Comparison of ENCODE assay signal across 27 mouse cellular contexts in the genomic region with DNA sequence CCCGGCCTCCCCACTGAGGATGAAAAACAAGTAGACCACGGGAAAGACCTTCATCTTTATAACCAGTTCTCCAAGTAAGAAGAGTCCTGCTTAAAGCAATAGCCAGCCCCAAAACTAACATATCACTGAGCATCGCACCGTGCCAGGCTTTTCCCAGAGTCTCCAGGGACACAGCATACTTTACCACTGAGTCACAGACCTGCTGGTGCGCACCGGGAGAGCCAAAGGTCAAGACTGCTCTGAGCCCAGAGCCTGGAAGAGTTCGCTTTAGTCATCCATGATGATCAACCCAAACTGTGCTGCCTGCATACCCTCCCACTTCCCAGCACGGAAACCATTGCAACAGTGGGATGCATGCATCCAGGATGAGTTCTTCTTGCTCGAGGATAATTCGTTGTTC. TPM values are rescaled to one million over a fixed set of nuclear protein-coding genes. Genes with fewer than 3 reads are reported as not detected.
DNase-seq lines count a peak whose midpoint lies in the region; ATAC-seq and TF ChIP-seq lines count a peak whose summit lies in the region.
"Had no signal": no experiment of that assay in that cellular context is flagged by ENCODE, and none has a peak within 500 bp of the region (broad histone marks: within the 10 kb centered on the region; RNA-seq: fewer than 3 reads in every experiment).

No protein-coding gene starts in this region.

- H3K9ac ChIP-seq in midbrain, embryonic 13.5 days (replicated peaks) = no peak overlapping the region
- H3K9ac ChIP-seq: embryonic facial prominence, embryonic 13.5 days; forebrain, embryonic 12.5 days; heart, embryonic 15.5 days; hindbrain, embryonic 14.5 days had no signal

- peak overlapping the region; percentile 44; the same call in 1 of the 2 replicates for H3K27ac ChIP-seq in left cerebral cortex, adult 2 months
- no peak overlapping the region for H3K27ac ChIP-seq in limb, embryonic 10.5 days
- H3K27ac ChIP-seq in midbrain, embryonic 13.5 days = no peak overlapping the region
- H3K27ac ChIP-seq: embryonic facial prominence, embryonic 13.5 days; forebrain, embryonic 12.5 days; heart, embryonic 15.5 days; hindbrain, embryonic 14.5 days had no signal

- no peaks in the 10 kb centered on the region for H3K4me1 ChIP-seq in limb, embryonic 10.5 days
- H3K4me1 ChIP-seq in midbrain, embryonic 13.5 days (replicated peaks) = no peaks in the 10 kb centered on the region
- H3K4me1 ChIP-seq: forebrain, embryonic 12.5 days; heart, embryonic 15.5 days had no signal

- intact Hi-C loops in left cerebral cortex, adult 2 months (cut with DNase I) = no loop called here

- no peak for ATAC-seq in midbrain, embryonic 13.5 days
- ATAC-seq: forebrain, embryonic 16.5 days; intestine, embryonic 16.5 days had no signal

- no peaks in the 10 kb centered on the region for H3K9me3 ChIP-seq in limb, embryonic 10.5 days (replicated peaks)
- no peaks in the 10 kb centered on the region for H3K9me3 ChIP-seq in midbrain, embryonic 13.5 days
- H3K9me3 ChIP-seq: embryonic facial prominence, embryonic 13.5 days; forebrain, embryonic 12.5 days; heart, embryonic 15.5 days had no signal

- H3K27me3 ChIP-seq in limb, embryonic 10.5 days (ENCODE audit: low read depth, poor library complexity, severe bottlenecking) = no peaks in the 10 kb centered on the region
- no peaks in the 10 kb centered on the region for H3K27me3 ChIP-seq in midbrain, embryonic 13.5 days
- H3K27me3 ChIP-seq: embryonic facial prominence, embryonic 13.5 days; forebrain, embryonic 12.5 days; heart, embryonic 15.5 days had no signal

- TF ChIP-seq CTCF in left cerebral cortex, adult 2 months (IDR thresholded peaks at IDR 0.05) = no peak

- H3K4me3 ChIP-seq in left cerebral cortex, adult 2 months = no peak overlapping the region
- H3K4me3 ChIP-seq in limb, embryonic 10.5 days = no peak overlapping the region
- no peak overlapping the region for H3K4me3 ChIP-seq in midbrain, embryonic 13.5 days (replicated peaks)
- H3K4me3 ChIP-seq: embryonic facial prominence, embryonic 13.5 days; forebrain, embryonic 12.5 days; heart, embryonic 15.5 days had no signal

- DNase-seq in heart, adult 11 months = peak; percentile 62
- no peak for DNase-seq in heart, adult 8-10 months (ENCODE audit: low spot score)
- no peak for DNase-seq in left cerebral cortex, adult 2 months (ENCODE audit: extremely low spot score in 1 of 2, low spot score in 2 of 2)
- no peak for DNase-seq in left cerebral cortex, adult 8-10 months (ENCODE audit: low spot score in 2 of 2)
- peak; percentile 36 for DNase-seq in NIH3T3 (ENCODE audit: low read depth)
- peak; percentile 24 for DNase-seq in limb, embryonic 10.5 days (ENCODE audit: low spot score)
- no peak for DNase-seq in gastrocnemius, adult 18-20 months (ENCODE audit: low spot score)
- DNase-seq: cerebellum, adult 11-12 months; cerebellum, adult 9-10 months; cerebellum, postnatal 25 days; gastrocnemius, postnatal 36 days; heart, adult 18-20 months; heart, postnatal 14 days had no signal

- no peaks in the 10 kb centered on the region for H3K36me3 ChIP-seq in limb, embryonic 10.5 days
- H3K36me3 ChIP-seq in midbrain, embryonic 13.5 days = no peaks in the 10 kb centered on the region
- H3K36me3 ChIP-seq: embryonic facial prominence, embryonic 13.5 days; forebrain, embryonic 12.5 days; heart, embryonic 15.5 days had no signal

- no peak overlapping the region for H3K4me2 ChIP-seq in midbrain, embryonic 13.5 days (replicated peaks)
- H3K4me2 ChIP-seq: embryonic facial prominence, embryonic 13.5 days; forebrain, embryonic 12.5 days; heart, embryonic 11.5 days; heart, embryonic 15.5 days; hindbrain, embryonic 14.5 days had no signal

- 86% methylated on average over 10 of the region's 10 CpGs for WGBS in limb, embryonic 10.5 days
- 88% methylated on average over 10 of the region's 10 CpGs for WGBS in midbrain, embryonic 13.5 days

RNA-seq across cellular contexts. Expression of a gene that starts 12.3 kb away (rescaled TPM):
- 1 to 10 TPM; 2.5 to 3.1 (median 2.8) TPM for total RNA-seq in heart, adult 8-10 months (2022)
- total RNA-seq in left cerebral cortex, adult 2 months (2021) = 10 to 100 TPM; 19.7 to 25.6 TPM
- 10 to 100 TPM; 15.4 to 22.2 (median 18.9) TPM for total RNA-seq in left cerebral cortex, adult 8-10 months (2022)
- 3.8 and 6.3 TPM in 2 replicates for polyA plus RNA-seq in limb, embryonic 10.5 days (2016; fragmentation: Nextera tagmentation; extraction: Ambion mirVana)
- 8.3 and 8.6 TPM in 2 replicates for polyA plus RNA-seq in midbrain, embryonic 13.5 days (2015; fragmentation: Nextera tagmentation; extraction: Ambion mirVana)
- 100 to 1,000 TPM; 205 to 307 TPM for total RNA-seq in gastrocnemius, adult 18-20 months (2021)
- total RNA-seq: MEL had no signal

RNA-seq across cellular contexts. Expression of a gene that starts 37.6 kb away (rescaled TPM):
- total RNA-seq in heart, adult 8-10 months (2022) = not detected
- total RNA-seq in left cerebral cortex, adult 2 months (2021) = not detected
- not detected for total RNA-seq in left cerebral cortex, adult 8-10 months (2022)
- not detected in 2 replicates for polyA plus RNA-seq in limb, embryonic 10.5 days (2016; fragmentation: Nextera tagmentation; extraction: Ambion mirVana)
- polyA plus RNA-seq in midbrain, embryonic 13.5 days (2015; fragmentation: Nextera tagmentation; extraction: Ambion mirVana) = not detected in 2 replicates
- not detected for total RNA-seq in gastrocnemius, adult 18-20 months (2021)
- total RNA-seq: adrenal gland, adult 18-20 months; gastrocnemius, adult 8-10 months; gastrocnemius, postnatal 36 days; heart, adult 18-20 months; heart, postnatal 14 days; hematopoietic stem cell, adult 5-6 weeks; MEL had no signal
- polyA plus RNA-seq: C2C12; cortical plate, adult 2 months; embryonic facial prominence, embryonic 13.5 days; forebrain, embryonic 12.5 days; forebrain, embryonic 16.5 days; heart, embryonic 11.5 days; heart, embryonic 15.5 days; hindbrain, embryonic 14.5 days; intestine, embryonic 16.5 days had no signal

Comparison
In these comparisons a context has a peak if more than half of its experiments do, and no peak if none do; other contexts are left out.
1. DNase-seq: peak in heart, adult 11 months (single experiment), NIH3T3 (single experiment) and limb, embryonic 10.5 days (single experiment); none in heart, adult 8-10 months (single experiment), left cerebral cortex, adult 2 months (0 of 2), left cerebral cortex, adult 8-10 months (0 of 2) and gastrocnemius, adult 18-20 months (single experiment).
2. RNA of a gene that starts 12.3 kb away (total RNA-seq): 205 to 307 TPM in gastrocnemius, adult 18-20 months; 19.7 to 25.6 TPM in left cerebral cortex, adult 2 months, 15.4 to 22.2 TPM in left cerebral cortex, adult 8-10 months and 2.5 to 3.1 TPM in heart, adult 8-10 months; every median in the first group is over 4 times any median in the second.